Mouse (Mus musculus): ENCODE data around the gene Trip12. TPM values are rescaled to one million over a fixed set of nuclear protein-coding genes. Genes with fewer than 3 reads are reported as not detected.

Trip12 gene
- polyA plus RNA-seq, 1 experiment, result 8.7 TPM

- no peak for TF ChIP-seq CTCF (IDR thresholded peaks at IDR 0.05; ENCODE audit: extremely low read depth, insufficient read length, insufficient replicate concordance, low read depth, low read length)
- no peak for TF ChIP-seq POLR2A (IDR thresholded peaks at IDR 0.05; ENCODE audit: low read depth, low read length)
- Histone ChIP-seq H3K4me3 (ENCODE audit: low read depth, low read length) (peak overlapping the region; percentile 95), H3K4me1 (ENCODE audit: control insufficient read depth, insufficient read depth, insufficient read length, low read length) (no peaks in the 10 kb centered on the region), H3K27ac (ENCODE audit: insufficient read depth, low read depth, low read length) (peak overlapping the region; percentile 78), H3K27me3 (ENCODE audit: control insufficient read depth, insufficient read depth, low read length) (no peaks in the 10 kb centered on the region), H3K36me3 (ENCODE audit: control insufficient read depth, insufficient read depth, low read length) (peaks cover 2% of the 10 kb centered on the region)
- under 1% methylated on average over 39 of the region's 44 CpGs for WGBS
Measured at GRCm38 (mm10) chr1:84838621-84839151, 1.6 kb downstream of the Trip12 start.

DNA sequence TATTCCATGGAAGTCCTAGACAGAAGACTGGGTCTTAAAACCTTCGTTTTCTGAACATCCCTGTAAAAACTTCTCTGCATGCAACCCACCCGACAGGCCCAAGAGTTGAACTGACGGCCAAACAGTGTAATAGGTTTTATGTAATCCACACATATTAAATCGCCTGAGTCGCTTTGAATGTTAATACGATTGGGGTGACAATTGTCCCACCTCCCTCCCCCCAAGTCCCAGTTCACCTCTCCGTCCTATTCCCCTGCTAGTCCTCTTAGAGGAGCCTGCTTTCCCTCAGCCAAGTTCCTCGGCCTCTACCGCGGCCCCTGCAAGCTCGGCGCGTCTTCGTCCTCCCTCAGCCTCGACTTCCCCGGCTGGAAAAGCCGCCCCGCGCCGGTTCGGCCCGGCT is 2.2 kb downstream of the Trip12 start:
- no peaks in the 10 kb centered on the region for H3K27me3 ChIP-seq (ENCODE audit: control insufficient read depth, insufficient read depth, low read length)
- H3K36me3 ChIP-seq (ENCODE audit: control insufficient read depth, insufficient read depth, low read length), result peaks cover 2% of the 10 kb centered on the region
- peak overlapping the region; percentile 95 for H3K4me3 ChIP-seq (ENCODE audit: low read depth, low read length)
- TF ChIP-seq CTCF (IDR thresholded peaks at IDR 0.05; ENCODE audit: extremely low read depth, insufficient read length, insufficient replicate concordance, low read depth, low read length) (no peak), POLR2A (IDR thresholded peaks at IDR 0.05; ENCODE audit: low read depth, low read length) (no peak)
- peak overlapping the region; percentile 64 for H3K27ac ChIP-seq (ENCODE audit: insufficient read depth, low read depth, low read length)
- 1% methylated on average over 22 of the region's 22 CpGs for WGBS
- H3K4me1 ChIP-seq (ENCODE audit: control insufficient read depth, insufficient read depth, insufficient read length, low read length), result no peaks in the 10 kb centered on the region

DNA sequence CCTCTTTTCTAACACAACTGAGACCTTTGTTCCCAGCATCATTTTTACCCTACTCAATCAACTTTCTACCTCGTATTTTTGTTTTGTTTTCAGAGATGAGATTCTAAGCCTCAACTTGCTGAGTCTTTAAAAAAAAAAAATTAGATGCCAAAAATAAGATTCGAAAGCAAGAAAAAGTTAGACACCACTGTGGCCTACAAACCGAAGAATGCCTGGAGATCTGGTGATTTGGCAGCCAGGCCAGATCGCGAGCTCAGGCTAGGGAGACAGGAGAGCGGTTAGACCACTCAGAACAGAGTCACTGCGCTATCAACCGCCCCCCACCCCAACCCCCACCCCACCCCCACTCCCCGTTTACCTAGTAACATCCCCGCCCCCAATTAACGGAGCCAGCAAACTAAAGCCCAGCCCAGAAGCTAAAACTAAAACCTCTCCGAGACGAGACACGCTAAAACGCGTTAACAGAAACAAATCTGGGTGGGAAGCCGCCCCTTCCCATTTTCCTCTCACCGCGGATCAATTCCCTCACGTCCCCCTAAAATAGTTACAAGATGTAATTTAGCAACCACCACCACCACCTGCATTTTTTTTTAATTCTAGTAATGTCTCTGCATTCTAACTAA is 2.7 kb downstream of the Trip12 start:
- TF ChIP-seq POLR2A (IDR thresholded peaks at IDR 0.05; ENCODE audit: low read depth, low read length) (no peak), CTCF (IDR thresholded peaks at IDR 0.05; ENCODE audit: extremely low read depth, insufficient read length, insufficient replicate concordance, low read depth, low read length) (no peak)
- peak overlapping the region; percentile 95 for H3K4me3 ChIP-seq (ENCODE audit: low read depth, low read length)
- H3K36me3 ChIP-seq (ENCODE audit: control insufficient read depth, insufficient read depth, low read length), result peaks cover 5% of the 10 kb centered on the region
- no peaks in the 10 kb centered on the region for H3K27me3 ChIP-seq (ENCODE audit: control insufficient read depth, insufficient read depth, low read length)
- H3K27ac ChIP-seq (ENCODE audit: insufficient read depth, low read depth, low read length), result no peak overlapping the region
- no peaks in the 10 kb centered on the region for H3K4me1 ChIP-seq (ENCODE audit: control insufficient read depth, insufficient read depth, insufficient read length, low read length)
- WGBS, result 7% methylated on average over 20 of the region's 20 CpGs

- peaks cover 13% of the 10 kb centered on the region for H3K36me3 ChIP-seq (ENCODE audit: control insufficient read depth, insufficient read depth, low read length)
- 25% methylated on average over 2 of the region's 2 CpGs for WGBS
- H3K27me3 ChIP-seq (ENCODE audit: control insufficient read depth, insufficient read depth, low read length), result no peaks in the 10 kb centered on the region
- H3K4me3 ChIP-seq (ENCODE audit: low read depth, low read length), result no peak overlapping the region
- H3K27ac ChIP-seq (ENCODE audit: insufficient read depth, low read depth, low read length), result no peak overlapping the region
- H3K4me1 ChIP-seq (ENCODE audit: control insufficient read depth, insufficient read depth, insufficient read length, low read length), result no peaks in the 10 kb centered on the region
- TF ChIP-seq POLR2A (IDR thresholded peaks at IDR 0.05; ENCODE audit: low read depth, low read length), result no peak
- no peak for TF ChIP-seq CTCF (IDR thresholded peaks at IDR 0.05; ENCODE audit: extremely low read depth, insufficient read length, insufficient replicate concordance, low read depth, low read length)
Measured at GRCm38 (mm10) chr1:84825091-84825490, 15.2 kb downstream of the Trip12 start.

GRCm38 (mm10) chr1:84817596-84817995 is 22.7 kb downstream of the Trip12 start:
- no peaks in the 10 kb centered on the region for H3K27me3 ChIP-seq (ENCODE audit: control insufficient read depth, insufficient read depth, low read length)
- no peak overlapping the region for H3K4me3 ChIP-seq (ENCODE audit: low read depth, low read length)
- no peak overlapping the region for H3K27ac ChIP-seq (ENCODE audit: insufficient read depth, low read depth, low read length)
- H3K36me3 ChIP-seq (ENCODE audit: control insufficient read depth, insufficient read depth, low read length), result 0 out of 2 replicates have a peak, but pooled peaks cover 8% of the 10 kb centered on the region
- TF ChIP-seq POLR2A (IDR thresholded peaks at IDR 0.05; ENCODE audit: low read depth, low read length), result no peak
- no peak for TF ChIP-seq CTCF (IDR thresholded peaks at IDR 0.05; ENCODE audit: extremely low read depth, insufficient read length, insufficient replicate concordance, low read depth, low read length)
- H3K4me1 ChIP-seq (ENCODE audit: control insufficient read depth, insufficient read depth, insufficient read length, low read length), result no peaks in the 10 kb centered on the region
- WGBS, result 89% methylated on average over 1 of the region's 1 CpGs

GRCm38 (mm10) chr1:84803788-84804187 is 36.5 kb downstream of the Trip12 start:
- TF ChIP-seq POLR2A (IDR thresholded peaks at IDR 0.05; ENCODE audit: low read depth, low read length) (no peak), CTCF (IDR thresholded peaks at IDR 0.05; ENCODE audit: extremely low read depth, insufficient read length, insufficient replicate concordance, low read depth, low read length) (no peak)
- H3K27me3 ChIP-seq (ENCODE audit: control insufficient read depth, insufficient read depth, low read length), result no peaks in the 10 kb centered on the region
- no peaks in the 10 kb centered on the region for H3K4me1 ChIP-seq (ENCODE audit: control insufficient read depth, insufficient read depth, insufficient read length, low read length)
- 35% methylated on average over 1 of the region's 1 CpGs for WGBS
- no peak overlapping the region for H3K27ac ChIP-seq (ENCODE audit: insufficient read depth, low read depth, low read length)
- no peaks in the 10 kb centered on the region for H3K36me3 ChIP-seq (ENCODE audit: control insufficient read depth, insufficient read depth, low read length)
- no peak overlapping the region for H3K4me3 ChIP-seq (ENCODE audit: low read depth, low read length)

GRCm38 (mm10) chr1:84799166-84799565 is 41.1 kb downstream of the Trip12 start:
- H3K4me1 ChIP-seq (ENCODE audit: control insufficient read depth, insufficient read depth, insufficient read length, low read length), result no peaks in the 10 kb centered on the region
- peaks cover 5% of the 10 kb centered on the region for H3K36me3 ChIP-seq (ENCODE audit: control insufficient read depth, insufficient read depth, low read length)
- H3K27me3 ChIP-seq (ENCODE audit: control insufficient read depth, insufficient read depth, low read length), result no peaks in the 10 kb centered on the region
- H3K4me3 ChIP-seq (ENCODE audit: low read depth, low read length), result no peak overlapping the region
- H3K27ac ChIP-seq (ENCODE audit: insufficient read depth, low read depth, low read length), result no peak overlapping the region
- no peak for TF ChIP-seq CTCF (IDR thresholded peaks at IDR 0.05; ENCODE audit: extremely low read depth, insufficient read length, insufficient replicate concordance, low read depth, low read length)
- no peak for TF ChIP-seq POLR2A (IDR thresholded peaks at IDR 0.05; ENCODE audit: low read depth, low read length)

Measured in small intestine, adult 2 months (tissue).